Mouse (Mus musculus) adrenal gland, postnatal 4 days (tissue): ENCODE results near the gene Ambra1. TPM values are rescaled to one million over a fixed set of nuclear protein-coding genes. Genes with fewer than 3 reads are reported as not detected.

Experiments used
- DNase-seq, 2 experiments: peaks; one replicate each; pipeline ENCODE4 v3.0.0; 2021 to 2022; ENCODE audit warnings: low spot score in 2 of 2, mixed read lengths in 2 of 2
- total RNA-seq, 2 experiments: library from RNA; stranded (reverse); gene quantifications; 2 replicates each; pipeline ENCODE4 v1.2.3; 2021

Gene Ambra1
- total RNA-seq, 2 experiments from 2014 or later = 37.3 to 40.9 TPM

GRCm38 (mm10) chr2:91933471-91933870 lies 203.5 kb downstream of the Ambra1 start:
- DNase-seq = no peak

DNA sequence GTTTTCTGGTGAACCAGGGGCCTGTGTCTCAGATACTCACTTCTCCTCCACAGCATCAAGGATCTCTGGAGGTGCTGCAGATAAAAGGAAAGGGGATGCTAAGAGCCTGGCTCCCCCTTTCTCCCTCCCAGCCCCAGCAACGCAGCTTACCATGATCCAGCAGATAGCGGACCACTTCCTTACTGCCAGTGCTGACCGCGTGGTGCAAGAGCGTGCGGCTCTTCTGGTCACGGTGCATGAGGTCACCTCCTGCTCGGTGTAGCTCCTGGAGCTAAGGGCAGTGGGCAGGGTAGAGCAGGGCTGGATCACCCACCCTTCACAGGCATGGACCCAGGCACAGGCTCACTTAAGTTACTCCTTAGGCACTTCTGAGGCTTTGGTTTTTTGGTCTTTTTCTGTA lies 204.1 kb downstream of the Ambra1 start:
- DNase-seq = no peak

- DNase-seq = no peak
These were observed 205.0 kb downstream of the Ambra1 start for GRCm38 (mm10) chr2:91934826-91935525.

GRCm38 (mm10) chr2:91936154-91936553 lies 206.2 kb downstream of the Ambra1 start:
- no peak for DNase-seq

- no peak for DNase-seq
These were observed 209.5 kb downstream of the Ambra1 start for GRCm38 (mm10) chr2:91939303-91939935.

DNA sequence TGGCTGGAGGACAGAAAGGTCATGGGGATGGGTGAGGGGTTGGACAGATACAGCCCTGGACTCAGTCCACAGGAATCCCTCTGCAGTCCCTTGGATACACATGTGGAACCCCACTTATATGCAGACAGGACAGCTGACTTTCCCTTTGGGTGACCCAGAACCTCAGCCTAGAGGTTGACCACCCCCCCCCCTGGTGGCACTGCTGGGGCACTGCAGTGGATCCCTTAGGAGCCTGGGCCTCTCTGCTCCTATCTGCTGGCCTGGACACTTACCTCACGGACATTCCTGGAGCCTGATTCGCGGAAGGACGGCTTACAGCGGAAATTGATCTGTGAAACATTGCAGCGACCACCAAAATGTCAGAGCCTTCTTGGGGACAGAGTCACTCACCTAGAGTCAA lies 212.4 kb downstream of the Ambra1 start:
- no peak for DNase-seq

GRCm38 (mm10) chr2:91944170-91944950 lies 214.4 kb downstream of the Ambra1 start:
- peak; percentile 61 to 62 for DNase-seq

GRCm38 (mm10) chr2:91945483-91945882 lies 215.5 kb downstream of the Ambra1 start, which contains the start of gene Gm9821:
Gm9821 (plus strand) TSS chr2:91945703.
- no peak for DNase-seq

DNA sequence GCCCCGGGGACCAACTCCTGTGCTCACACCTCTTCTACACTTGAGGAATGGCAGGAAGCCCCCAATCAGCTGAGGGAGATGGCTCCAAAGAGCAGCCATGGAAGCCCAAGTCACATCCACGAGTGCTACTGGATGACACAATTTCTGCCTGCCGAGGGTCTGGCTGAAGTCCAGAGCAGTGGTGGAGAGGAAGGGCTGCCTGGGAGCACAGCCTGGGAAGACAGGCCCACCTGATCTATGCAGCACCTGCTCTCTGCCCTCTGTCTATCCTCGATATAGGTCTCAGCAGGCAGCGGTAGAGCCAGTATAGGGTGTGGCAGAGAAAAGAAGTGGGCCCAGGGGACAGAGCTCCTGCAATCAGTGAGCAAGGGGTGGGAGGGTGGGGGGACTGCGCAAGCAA lies 216.9 kb downstream of the Ambra1 start:
- no peak for DNase-seq

DNA sequence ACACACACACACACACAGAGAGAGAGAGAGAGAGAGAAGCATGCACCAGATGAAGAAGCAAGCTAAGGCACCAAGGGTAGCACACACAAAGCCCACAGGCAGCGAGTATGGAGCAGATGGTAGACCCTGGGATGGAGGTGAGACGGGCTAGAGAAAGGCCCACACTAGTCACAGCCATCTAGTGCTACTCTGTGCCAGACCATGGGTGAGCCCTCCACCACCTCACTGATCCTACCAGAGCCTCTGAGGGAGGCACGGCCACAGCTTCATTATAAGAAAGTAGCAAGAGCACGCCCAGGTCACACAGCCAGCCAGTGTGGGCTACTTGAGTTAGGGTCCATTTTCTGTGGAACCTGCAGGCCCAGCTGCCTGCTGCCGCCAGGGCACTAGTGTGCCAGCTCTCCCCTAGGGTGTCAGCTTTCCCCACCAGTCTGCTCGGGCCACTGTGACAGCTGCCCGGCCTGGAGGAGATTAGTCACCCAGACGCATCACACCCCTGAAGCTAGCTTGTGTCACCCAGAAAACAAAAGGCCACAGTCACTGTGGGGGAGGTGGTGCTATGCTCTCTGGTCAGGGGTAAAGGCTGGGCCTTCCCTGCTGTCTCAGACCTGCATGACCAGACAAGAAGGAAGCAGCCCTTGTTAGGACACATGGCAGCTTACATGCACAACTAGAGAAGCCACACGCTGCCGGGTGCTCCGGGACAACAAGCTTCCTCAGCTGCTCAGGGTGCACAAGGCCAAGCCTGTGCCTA lies 217.6 kb downstream of the Ambra1 start:
- DNase-seq = no peak

DNA sequence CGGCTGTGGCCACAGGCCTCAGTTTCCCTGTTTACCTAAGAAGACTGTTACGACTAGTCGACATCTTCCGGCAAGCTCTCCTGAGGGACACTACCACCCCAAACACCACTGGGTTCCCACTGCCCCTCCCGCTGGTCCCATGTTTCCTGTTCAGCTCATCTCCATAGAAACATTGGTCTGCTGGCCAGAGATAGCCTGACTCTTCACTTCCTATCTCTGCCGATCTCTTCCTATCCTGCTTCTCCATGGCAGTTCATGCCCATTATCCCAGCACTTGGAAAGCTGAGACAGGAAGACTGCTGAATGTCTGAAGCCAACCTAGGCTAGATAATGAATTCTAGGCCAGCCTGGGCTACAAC lies 218.2 kb downstream of the Ambra1 start:
- no peak for DNase-seq

DNA sequence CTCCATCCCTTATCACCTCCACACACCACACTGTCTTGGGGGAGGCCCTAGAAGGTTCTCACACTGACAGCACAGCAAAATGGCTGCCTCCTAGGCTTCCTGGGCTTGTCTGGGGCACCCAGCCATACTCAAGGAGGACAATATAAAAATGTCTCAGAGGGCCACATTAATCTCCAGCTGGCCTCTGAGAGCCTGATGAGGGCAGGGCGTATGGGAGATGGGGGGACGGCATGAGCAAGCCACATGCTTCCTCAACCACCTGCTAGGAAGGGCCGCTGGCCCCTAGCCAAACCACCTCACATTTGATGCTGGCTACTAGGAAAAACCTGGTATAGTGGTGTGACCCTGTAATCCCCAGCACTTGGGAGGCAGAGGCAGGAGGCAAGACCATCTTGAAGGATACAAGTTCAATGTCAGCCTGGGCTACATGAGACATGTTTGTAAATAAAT lies 218.9 kb downstream of the Ambra1 start:
- DNase-seq = no peak

DNA sequence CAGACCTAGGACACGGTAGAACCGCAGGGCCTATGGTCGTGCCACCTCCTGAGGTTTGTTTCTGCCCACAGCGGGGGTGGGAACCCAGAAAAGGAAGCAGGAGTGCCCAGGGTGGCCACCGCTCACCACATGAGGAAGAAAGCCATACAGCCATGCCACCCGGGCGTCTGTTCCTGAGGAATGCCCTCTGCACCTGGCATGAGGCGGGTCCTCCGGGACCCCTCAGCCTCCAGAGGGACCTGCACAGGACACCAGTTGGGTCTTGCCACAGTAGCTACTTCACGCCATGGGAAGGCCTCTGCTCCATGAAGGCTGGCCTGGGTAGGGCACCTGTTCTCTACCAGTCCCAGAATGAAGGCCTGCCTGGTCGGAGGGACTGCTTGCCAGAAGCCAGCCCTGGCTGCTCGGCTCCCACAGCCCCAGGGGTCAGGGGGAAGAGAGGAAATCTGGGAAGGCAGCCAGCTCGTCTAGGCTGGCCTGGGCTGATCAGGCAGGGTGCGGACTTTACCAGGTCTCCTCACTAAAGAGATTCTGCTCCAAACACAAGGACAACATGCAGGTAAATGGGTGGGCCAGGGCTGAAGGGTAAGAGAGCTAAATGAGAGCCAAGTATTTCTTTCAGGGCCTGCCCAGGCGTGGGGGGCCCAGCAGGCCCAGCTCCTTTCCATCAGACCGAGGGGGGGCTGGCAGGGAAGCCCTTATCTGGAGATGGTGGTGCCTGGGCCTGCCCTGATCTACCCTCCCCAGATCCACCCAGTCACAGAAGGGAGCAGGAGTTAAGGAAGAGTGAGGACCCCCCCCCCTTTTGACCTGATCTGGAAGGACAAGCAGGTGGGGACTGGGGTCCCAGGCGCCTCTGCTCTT lies 219.7 kb downstream of the Ambra1 start:
- DNase-seq = no peak

GRCm38 (mm10) chr2:91950275-91951085 lies 220.5 kb downstream of the Ambra1 start:
- DNase-seq = no peak

DNA sequence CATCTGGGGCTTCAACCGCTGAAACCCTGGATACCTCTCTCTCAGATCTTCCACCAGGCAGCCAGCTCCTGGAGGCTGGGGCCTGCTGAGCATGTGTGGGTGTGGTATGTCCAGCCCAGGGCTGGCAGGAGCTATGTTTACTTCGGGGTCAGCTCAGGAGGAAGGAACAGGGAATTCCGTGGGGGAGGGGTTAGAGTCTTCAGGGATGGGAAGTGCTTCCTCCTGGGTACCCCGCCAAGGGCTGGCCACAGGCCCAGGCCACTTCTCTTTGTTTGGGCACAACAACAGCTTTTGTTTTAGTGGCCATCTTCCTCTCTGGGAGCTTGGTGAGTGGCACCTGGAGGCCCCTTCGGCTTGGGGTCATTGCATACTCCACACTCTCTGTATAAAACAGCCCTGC lies 223.9 kb downstream of the Ambra1 start:
- no peak for DNase-seq

DNA sequence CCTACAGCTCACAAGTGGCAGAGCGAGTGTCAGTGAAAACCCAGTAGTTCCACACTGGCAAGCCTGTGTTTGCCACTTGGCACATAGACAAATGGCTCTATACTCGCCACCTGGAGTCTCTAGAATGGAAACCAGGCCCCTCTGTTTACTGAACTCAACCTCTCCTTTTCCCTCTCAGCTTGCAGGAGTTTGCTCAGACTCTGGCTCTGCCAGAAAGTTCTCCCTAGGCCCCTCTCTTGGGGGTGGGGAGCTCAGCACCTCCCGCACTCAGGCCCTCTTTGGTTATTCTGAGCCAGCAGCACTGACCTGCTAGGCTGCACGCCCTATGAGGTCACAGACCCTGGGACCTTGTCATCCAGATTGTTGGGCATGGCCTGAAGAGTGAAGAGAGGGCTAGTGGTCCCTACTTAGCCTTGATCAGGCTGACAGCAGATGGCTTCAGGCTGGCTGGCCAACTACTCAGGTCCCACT lies 225.2 kb downstream of the Ambra1 start:
- no peak for DNase-seq

GRCm38 (mm10) chr2:91955875-91956274 lies 225.9 kb downstream of the Ambra1 start:
- no peak for DNase-seq

DNA sequence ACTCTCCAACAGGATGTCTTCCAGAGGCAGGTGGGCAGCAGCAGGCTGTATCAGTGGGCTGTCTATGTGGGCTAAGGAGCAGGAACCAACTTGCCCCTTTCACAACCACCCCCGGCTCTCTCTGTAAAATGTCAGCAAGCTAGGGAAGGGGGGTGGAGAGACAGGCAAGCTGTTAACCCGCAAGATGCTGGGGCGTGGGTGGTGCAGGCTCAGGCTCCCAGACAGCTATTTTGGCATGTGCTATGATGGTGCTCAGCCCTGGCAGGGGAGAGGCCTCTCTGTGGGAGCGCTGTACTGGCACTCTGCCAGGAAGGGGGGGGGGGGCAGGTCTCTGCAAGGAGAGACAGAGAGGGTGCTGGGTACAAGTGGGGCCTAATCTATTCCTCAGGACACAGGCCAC lies 227.2 kb downstream of the Ambra1 start:
- no peak for DNase-seq

GRCm38 (mm10) chr2:91958049-91958448 lies 228.1 kb downstream of the Ambra1 start:
- no peak for DNase-seq
